Mouse (Mus musculus) limb, embryonic 10.5 days (tissue): ENCODE measurements at regions not wholly inside any gene's neighbourhood (a gene's known extent, or its start where the extent isn't known, plus 50 kb on each side); places are given as distances from the start of the nearest gene placed in this dataset.

ENCODE experiments used
- DNase-seq: peaks from one replicate; pipeline ENCODE4 v3.0.0-alpha.2; 2017; ENCODE audit warnings: low spot score
- H3K27ac ChIP-seq: fragments of 300-500 bp; sonication (generic); 2 replicates; pipeline ENCODE4 v1.5.1; 2016; ENCODE audit warnings: mild to moderate bottlenecking
- H3K27me3 ChIP-seq: fragments of 300-500 bp; sonication (generic); 2 replicates; pipeline ENCODE4 v1.6.1; 2016; ENCODE audit warnings: low read depth, mild to moderate bottlenecking; ENCODE audit not compliant: poor library complexity, severe bottlenecking
- H3K36me3 ChIP-seq: fragments of 300-500 bp; sonication (generic); 2 replicates; pipeline ENCODE4 v1.6.1; 2016; ENCODE audit warnings: mild to moderate bottlenecking, moderate library complexity
- H3K4me1 ChIP-seq: fragments of 300-500 bp; sonication (generic); 2 replicates; pipeline ENCODE4 v1.6.1; 2016
- H3K4me3 ChIP-seq: fragments of 300-500 bp; sonication (generic); 2 replicates; pipeline ENCODE4 v1.5.1; 2016; ENCODE audit warnings: mild to moderate bottlenecking, moderate library complexity
- H3K9me3 ChIP-seq: fragments of 300-500 bp; sonication (generic); replicated peaks from 2 replicates; pipeline ENCODE4 v1.6.1; 2016; ENCODE audit warnings: mild to moderate bottlenecking
- WGBS: fragments of 180-500 bp; shearing (Covaris S2); methylation state at CpG from one replicate; pipeline ENCODE4 v1.1.7; 2016; 5-methylcytosine and 5-hydroxymethylcytosine counted together

- Histone ChIP-seq H3K9me3 (no peaks in the 10 kb centered on the region), H3K4me1 (peaks cover 53% of the 10 kb centered on the region), H3K27me3 (no peaks in the 10 kb centered on the region), H3K27ac (peak overlapping the region; percentile 73; the same call in 1 of the 2 replicates), H3K36me3 (no peaks in the 10 kb centered on the region), H3K4me3 (no peak overlapping the region)
- DNase-seq, result peak; percentile 55
- WGBS, result 26% methylated on average over 20 of the region's 20 CpGs
Measured at GRCm38 (mm10) chr6:51039486-51040180, 385.4 kb upstream of the Npvf start.

- no peak overlapping the region for H3K27ac ChIP-seq
Measured at GRCm38 (mm10) chr6:51043970-51044369, 388.5 kb upstream of the Nfe2l3 start.

GRCm38 (mm10) chr6:51044873-51045272 lies 387.6 kb upstream of the Nfe2l3 start:
- 83% methylated on average over 14 of the region's 14 CpGs for WGBS
- H3K36me3 ChIP-seq, result no peaks in the 10 kb centered on the region
- no peaks in the 10 kb centered on the region for H3K27me3 ChIP-seq
- H3K4me1 ChIP-seq, result peaks cover 28% of the 10 kb centered on the region
- no peak overlapping the region for H3K4me3 ChIP-seq
- H3K9me3 ChIP-seq, result no peaks in the 10 kb centered on the region
- H3K27ac ChIP-seq, result no peak overlapping the region
- DNase-seq, result no peak

More at GRCm38 (mm10) chr6:51043970-51044369, 388.5 kb upstream of the Nfe2l3 start:
- DNase-seq, result no peak
- Histone ChIP-seq H3K9me3 (no peaks in the 10 kb centered on the region), H3K4me3 (no peak overlapping the region), H3K27me3 (no peaks in the 10 kb centered on the region), H3K4me1 (peaks cover 38% of the 10 kb centered on the region), H3K36me3 (no peaks in the 10 kb centered on the region)
- WGBS, result 80% methylated on average over 7 of the region's 7 CpGs

GRCm38 (mm10) chr6:51052451-51052921 lies 380.0 kb upstream of the Nfe2l3 start:
- WGBS, result 62% methylated on average over 5 of the region's 5 CpGs
- Histone ChIP-seq H3K27me3 (peaks cover 3% of the 10 kb centered on the region; the same call in 1 of the 2 replicates), H3K4me1 (peaks cover 25% of the 10 kb centered on the region), H3K27ac (0 out of 2 replicates have a peak overlapping the region, but pooled peaks have one; percentile 14), H3K4me3 (no peak overlapping the region), H3K9me3 (no peaks in the 10 kb centered on the region), H3K36me3 (no peaks in the 10 kb centered on the region)
- DNase-seq, result no peak

- no peaks in the 10 kb centered on the region for H3K36me3 ChIP-seq
- peak overlapping the region; percentile 19; the same call in 1 of the 2 replicates for H3K27ac ChIP-seq
- H3K4me1 ChIP-seq, result peaks cover 48% of the 10 kb centered on the region
- no peaks in the 10 kb centered on the region for H3K9me3 ChIP-seq
- H3K27me3 ChIP-seq, result peaks cover 3% of the 10 kb centered on the region; the same call in 1 of the 2 replicates
- 66% methylated on average over 7 of the region's 7 CpGs for WGBS
- H3K4me3 ChIP-seq, result no peak overlapping the region
- no peak for DNase-seq
Measured at GRCm38 (mm10) chr6:51057229-51057628, 375.2 kb upstream of the Nfe2l3 start.

- Histone ChIP-seq H3K27ac (peak overlapping the region; percentile 43), H3K4me3 (no peak overlapping the region), H3K36me3 (no peaks in the 10 kb centered on the region), H3K4me1 (peaks cover 45% of the 10 kb centered on the region), H3K9me3 (no peaks in the 10 kb centered on the region), H3K27me3 (peaks cover 3% of the 10 kb centered on the region; the same call in 1 of the 2 replicates)
- no peak for DNase-seq
- WGBS, result 65% methylated on average over 7 of the region's 7 CpGs
Measured at GRCm38 (mm10) chr6:51059923-51060847, 372.3 kb upstream of the Nfe2l3 start.

- H3K4me1 ChIP-seq, result peaks cover 53% of the 10 kb centered on the region
- peak overlapping the region; percentile 43 for H3K27ac ChIP-seq
- H3K9me3 ChIP-seq, result no peaks in the 10 kb centered on the region
- WGBS, result 63% methylated on average over 17 of the region's 17 CpGs
- no peak for DNase-seq
- no peak overlapping the region for H3K4me3 ChIP-seq
- no peaks in the 10 kb centered on the region for H3K27me3 ChIP-seq
- no peaks in the 10 kb centered on the region for H3K36me3 ChIP-seq
Measured at GRCm38 (mm10) chr6:51060848-51061535, 371.5 kb upstream of the Nfe2l3 start.

- DNase-seq, result no peak
- 37% methylated on average over 6 of the region's 6 CpGs for WGBS
- Histone ChIP-seq H3K36me3 (no peaks in the 10 kb centered on the region), H3K4me1 (peaks cover 72% of the 10 kb centered on the region), H3K9me3 (no peaks in the 10 kb centered on the region), H3K27ac (no peak overlapping the region), H3K4me3 (no peak overlapping the region), H3K27me3 (no peaks in the 10 kb centered on the region)
Measured at GRCm38 (mm10) chr6:51065156-51065555, 367.3 kb upstream of the Nfe2l3 start.

GRCm38 (mm10) chr6:51067332-51067731 lies 365.1 kb upstream of the Nfe2l3 start:
- Histone ChIP-seq H3K4me3 (no peak overlapping the region), H3K4me1 (peaks cover 67% of the 10 kb centered on the region), H3K27ac (peak overlapping the region; percentile 54), H3K9me3 (no peaks in the 10 kb centered on the region), H3K36me3 (no peaks in the 10 kb centered on the region), H3K27me3 (no peaks in the 10 kb centered on the region)
- DNase-seq, result no peak
- WGBS, result 83% methylated on average over 11 of the region's 11 CpGs

- Histone ChIP-seq H3K9me3 (no peaks in the 10 kb centered on the region), H3K27ac (peak overlapping the region; percentile 70), H3K27me3 (no peaks in the 10 kb centered on the region), H3K36me3 (no peaks in the 10 kb centered on the region), H3K4me1 (peaks cover 61% of the 10 kb centered on the region), H3K4me3 (no peak overlapping the region)
- DNase-seq, result no peak
- 60% methylated on average over 5 of the region's 5 CpGs for WGBS
Measured at GRCm38 (mm10) chr6:51069945-51070344, 362.5 kb upstream of the Nfe2l3 start.

GRCm38 (mm10) chr6:51071243-51071642 lies 361.2 kb upstream of the Nfe2l3 start:
- no peak for DNase-seq
- Histone ChIP-seq H3K9me3 (no peaks in the 10 kb centered on the region), H3K4me1 (peaks cover 60% of the 10 kb centered on the region), H3K27ac (peak overlapping the region; percentile 71), H3K4me3 (no peak overlapping the region), H3K27me3 (no peaks in the 10 kb centered on the region), H3K36me3 (no peaks in the 10 kb centered on the region)
- 31% methylated on average over 9 of the region's 9 CpGs for WGBS

GRCm38 (mm10) chr6:51075026-51075425 lies 357.4 kb upstream of the Nfe2l3 start:
- no peaks in the 10 kb centered on the region for H3K36me3 ChIP-seq
- peaks cover 60% of the 10 kb centered on the region for H3K4me1 ChIP-seq
- WGBS, result 89% methylated on average over 8 of the region's 8 CpGs
- H3K27me3 ChIP-seq, result no peaks in the 10 kb centered on the region
- H3K4me3 ChIP-seq, result no peak overlapping the region
- H3K9me3 ChIP-seq, result no peaks in the 10 kb centered on the region
- H3K27ac ChIP-seq, result peak overlapping the region; percentile 11; the same call in 1 of the 2 replicates
- DNase-seq, result no peak
